Mouse (Mus musculus) embryo, embryonic 9.5 days (tissue): ENCODE results near the gene Fam131a.
"Not testable (repeated sequence)": the region's sequence is repeated elsewhere in the genome, so short reads cannot be mapped to it uniquely, and the experiment has no call there.

Experiments
- DNase-seq: peaks from one replicate; pipeline ENCODE4 v3.0.0-alpha.2; 2017; ENCODE audit errors: extremely low spot score

The Fam131a gene

DNA sequence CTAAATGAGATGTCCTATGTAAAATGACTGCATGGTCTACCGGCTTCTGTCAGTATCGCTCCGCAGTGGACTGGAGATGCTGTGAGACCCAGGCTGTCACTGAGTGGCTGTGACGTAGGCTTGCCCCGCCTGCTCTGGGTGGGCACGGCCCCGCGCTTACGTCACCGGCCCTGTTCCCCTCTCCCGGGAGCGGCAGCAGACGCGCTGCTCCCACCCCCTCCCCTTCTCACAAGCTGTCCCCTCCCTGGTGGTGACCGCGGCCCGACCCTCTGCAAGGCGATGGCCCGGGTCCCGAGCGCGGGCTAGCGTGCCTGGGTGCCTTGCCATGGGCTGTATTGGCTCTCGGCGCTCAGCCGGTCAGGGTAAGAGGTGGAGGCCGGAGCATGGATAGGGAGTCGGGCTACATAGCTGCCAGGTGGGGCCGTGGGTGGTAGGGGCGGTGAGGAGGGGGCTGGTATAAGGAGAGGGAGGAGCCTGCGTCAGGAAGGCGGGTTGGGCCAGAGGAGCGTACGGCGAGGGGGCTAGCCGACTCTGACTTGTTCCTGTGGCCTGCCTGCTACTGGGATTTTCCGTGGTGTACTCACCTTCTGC, at the start of gene Fam131a:
Fam131a (plus strand) TSS at position 131 of the 591 bp plus-strand sequence.
- DNase-seq: peak; percentile 97

DNA sequence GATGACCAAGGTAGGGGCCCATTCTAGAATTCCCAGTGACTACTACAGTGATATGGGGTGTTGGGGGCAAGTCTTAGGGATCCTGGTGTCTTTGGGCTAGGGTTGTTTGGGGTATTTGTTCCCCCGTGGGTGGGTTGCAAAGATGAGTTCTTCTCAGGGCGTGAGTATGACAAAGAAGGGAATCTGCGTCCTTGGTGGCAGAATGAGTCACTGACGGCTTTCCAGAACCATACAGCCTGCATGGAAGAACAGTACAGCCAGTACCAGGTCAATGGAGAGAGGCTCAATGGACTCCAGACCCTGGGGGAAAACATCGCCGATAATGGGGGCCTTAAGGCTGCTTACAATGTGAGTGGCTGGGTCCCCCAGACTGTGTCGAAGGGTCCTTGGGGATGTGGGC, 49.1 kb upstream of the Fam131a start:
- no peak for DNase-seq

DNA sequence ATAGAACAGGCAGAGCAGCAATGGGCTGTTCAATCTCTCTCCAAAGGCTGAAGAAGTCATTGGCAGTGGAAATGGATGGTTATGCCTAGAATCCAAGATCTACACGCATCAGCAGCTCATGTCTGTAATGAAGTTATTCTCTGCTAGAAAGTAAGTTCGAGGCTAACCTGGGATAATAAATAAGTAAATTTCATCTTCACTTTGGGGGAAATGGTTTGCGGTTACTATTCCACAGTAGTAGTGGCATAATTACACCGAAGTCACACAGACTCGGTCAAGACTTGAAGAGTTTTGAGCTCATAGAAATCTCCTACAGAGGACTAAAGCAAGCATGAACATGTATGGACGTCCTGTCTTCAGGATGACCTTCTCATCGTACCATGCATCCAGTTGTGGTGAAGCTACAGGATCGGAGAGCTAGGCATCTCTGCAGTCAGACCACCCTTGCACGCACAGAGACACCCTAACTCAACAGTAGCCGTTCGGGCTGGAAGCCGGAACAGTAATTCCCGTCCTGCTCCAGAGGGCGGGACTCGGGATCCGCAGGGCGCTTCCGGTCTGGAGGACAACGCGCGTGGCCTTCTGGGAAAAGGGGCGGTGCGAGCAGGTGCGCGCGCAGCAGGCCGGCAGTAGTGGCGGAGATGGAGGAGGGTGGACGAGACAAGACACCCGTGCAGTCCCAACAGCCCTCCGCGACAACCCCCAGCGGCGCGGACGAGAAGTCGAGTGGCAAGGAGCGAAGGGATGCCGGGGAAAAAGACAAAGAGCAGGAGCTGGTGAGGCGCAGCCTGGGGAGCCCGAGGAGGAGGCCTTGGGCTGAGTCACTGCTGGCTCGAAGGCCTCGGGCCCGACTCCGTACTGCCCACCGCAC, 41.7 kb upstream of the Fam131a start, which contains the start of gene Psmd2:
Psmd2 (plus strand) TSS at position 577 of the 871 bp plus-strand sequence.
- peak; percentile 96 for DNase-seq

DNA sequence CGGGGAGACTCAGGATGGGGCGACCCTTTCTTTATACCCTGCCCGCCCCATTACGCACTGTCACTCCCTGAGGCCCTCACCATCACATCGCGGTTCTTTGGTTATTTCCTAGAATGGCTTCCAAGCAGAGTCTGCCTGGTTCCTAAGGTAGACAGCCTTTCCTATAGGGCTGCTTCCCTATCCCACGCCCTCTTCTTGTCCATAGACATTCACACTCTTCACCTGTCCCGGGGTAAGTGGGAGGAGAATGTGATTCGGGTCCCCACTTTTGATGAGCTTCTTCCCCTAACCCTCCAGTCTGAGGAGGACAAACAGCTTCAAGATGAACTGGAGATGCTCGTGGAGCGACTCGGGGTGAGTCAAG, 41.1 kb upstream of the Fam131a start:
- no peak for DNase-seq

DNA sequence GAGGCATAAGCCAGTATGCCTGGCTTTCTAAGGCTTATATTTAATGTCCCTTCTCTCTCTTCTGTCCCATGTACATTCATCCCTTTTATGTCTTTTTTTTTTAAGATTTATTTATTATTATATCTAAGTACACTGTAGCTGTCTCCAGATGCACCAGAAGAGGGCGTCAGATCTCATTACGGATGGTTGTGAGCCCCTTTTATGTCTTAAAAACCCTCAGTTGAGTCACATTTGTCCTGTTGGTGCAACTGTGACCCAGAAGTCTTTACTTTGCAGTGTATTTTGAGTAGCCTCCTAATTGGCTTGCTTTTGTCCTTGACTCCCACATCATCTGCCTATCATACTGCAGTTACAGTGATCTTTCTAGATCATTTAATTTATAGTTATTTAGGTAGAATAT, 39.7 kb upstream of the Fam131a start:
- no peak for DNase-seq

DNA sequence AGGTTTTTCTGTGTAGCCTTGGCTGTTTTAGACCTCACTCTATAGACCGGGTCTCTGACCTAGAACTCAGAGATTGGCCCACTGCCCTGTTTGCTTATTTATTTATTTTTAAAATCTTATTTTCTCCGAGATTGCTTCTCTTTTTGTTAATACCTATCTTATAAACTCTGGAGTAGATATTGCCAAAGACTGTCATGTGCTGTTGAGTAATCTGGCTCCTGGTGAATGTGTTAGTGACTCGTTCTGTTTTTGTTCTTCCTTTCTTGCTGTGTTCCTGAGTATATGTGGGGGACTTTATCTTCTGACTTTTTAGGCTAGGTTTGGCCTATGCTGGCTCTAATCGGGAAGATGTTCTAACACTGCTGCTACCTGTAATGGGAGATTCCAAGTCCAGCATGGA, 35.4 kb upstream of the Fam131a start:
- no peak for DNase-seq

- DNase-seq: not testable (repeated sequence)
Observed at GRCm38 (mm10) chr16:20668013-20668412, 25.0 kb upstream of the Fam131a start, which contains the start of gene Eif4g1. Gene Eif4g1, plus strand, starts transcription at chr16:20668313.

GRCm38 (mm10) chr16:20670291-20670690, 22.8 kb upstream of the Fam131a start:
- no peak for DNase-seq

DNA sequence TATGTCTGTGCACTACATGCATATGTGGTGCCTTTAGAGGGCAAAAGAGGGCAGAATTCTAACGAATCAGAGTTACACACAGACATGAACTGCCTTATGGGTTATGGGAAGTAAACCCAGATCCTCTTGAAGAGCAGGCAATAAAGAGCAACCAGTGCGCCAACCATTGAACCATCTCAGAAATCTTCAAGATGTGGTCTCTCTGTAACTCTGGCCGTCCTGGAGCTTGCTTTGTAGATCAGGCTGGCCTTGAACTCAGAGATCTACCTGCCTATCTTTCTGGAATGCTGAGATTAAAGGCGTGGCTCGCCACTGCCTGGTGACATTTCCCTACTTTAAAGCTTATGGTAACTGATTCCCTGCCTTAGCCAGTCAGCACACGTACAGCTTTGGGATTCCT, 21.2 kb upstream of the Fam131a start:
- DNase-seq: no peak

- DNase-seq: peak; percentile 96
Observed at GRCm38 (mm10) chr16:20672500-20672902, 20.5 kb upstream of the Fam131a start.

DNA sequence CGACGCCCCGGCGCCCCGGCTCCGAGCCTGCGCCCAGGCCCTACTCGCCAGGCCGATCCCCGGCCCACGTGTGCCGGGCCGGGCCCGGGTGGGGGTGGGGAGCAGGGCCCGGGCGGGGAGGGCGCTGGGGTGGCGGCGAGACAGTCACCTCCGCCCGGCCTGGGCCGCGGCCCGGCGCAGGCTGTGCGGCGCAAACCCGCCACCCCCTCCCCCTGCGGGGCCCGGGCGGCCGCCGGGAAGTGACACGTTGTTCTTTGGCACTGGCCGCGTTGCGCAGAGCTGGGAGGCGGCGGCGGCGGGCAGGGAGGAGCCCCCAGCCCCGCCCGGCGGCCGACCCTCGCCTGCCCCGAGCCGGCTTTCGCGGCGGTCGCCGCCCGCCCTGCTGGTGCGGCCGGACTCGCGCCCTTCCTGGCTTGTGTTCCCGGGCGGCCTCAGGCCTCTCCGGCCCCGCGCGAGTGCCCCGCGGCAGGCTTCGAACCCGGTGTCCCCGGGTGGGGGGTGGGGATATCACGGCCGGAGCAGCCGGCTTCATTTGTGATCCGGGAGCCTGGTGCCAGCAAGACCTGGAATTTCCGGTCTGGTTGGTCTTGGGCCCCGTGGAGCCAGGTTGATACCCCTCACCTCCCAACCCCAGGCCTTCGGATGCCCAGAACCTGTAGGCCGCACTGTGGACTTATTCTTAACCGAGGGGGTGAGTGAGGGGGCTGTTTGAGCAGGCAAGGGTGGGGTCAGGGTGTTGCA, 19.9 kb upstream of the Fam131a start:
- DNase-seq: no peak

GRCm38 (mm10) chr16:20673706-20674303, 19.2 kb upstream of the Fam131a start:
- DNase-seq: peak; percentile 14

- no peak for DNase-seq
Observed at GRCm38 (mm10) chr16:20675213-20675612, 17.8 kb upstream of the Fam131a start.

DNA sequence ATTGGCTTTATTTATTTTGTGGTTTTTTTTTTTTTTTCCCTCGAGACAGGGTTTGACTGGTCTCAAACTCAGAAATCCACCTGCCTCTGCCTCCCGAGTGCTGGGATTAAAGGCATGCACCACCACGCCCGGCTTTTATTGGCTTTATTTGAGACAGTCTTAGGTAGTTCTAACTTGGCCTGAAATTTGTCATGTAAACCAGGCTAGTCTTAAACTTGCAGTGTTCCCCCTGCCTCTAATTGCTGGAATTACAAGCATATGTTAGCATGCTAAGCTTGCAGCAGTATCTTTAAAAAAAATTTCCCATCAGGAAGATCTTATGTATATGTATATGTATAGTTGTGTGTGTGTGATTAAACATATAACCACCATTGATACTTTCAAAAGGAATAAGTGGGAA, 16.3 kb upstream of the Fam131a start:
- no peak for DNase-seq

GRCm38 (mm10) chr16:20677380-20677779, 15.7 kb upstream of the Fam131a start:
- no peak for DNase-seq

GRCm38 (mm10) chr16:20677974-20678675, 14.9 kb upstream of the Fam131a start:
- DNase-seq: no peak

- DNase-seq: no peak
Observed at GRCm38 (mm10) chr16:20690774-20691173, 2.3 kb upstream of the Fam131a start.

GRCm38 (mm10) chr16:20691617-20692016, 1.4 kb upstream of the Fam131a start:
- no peak for DNase-seq

GRCm38 (mm10) chr16:20692241-20692965, 638 bp upstream of the Fam131a start:
- peak; percentile 24 for DNase-seq

DNA sequence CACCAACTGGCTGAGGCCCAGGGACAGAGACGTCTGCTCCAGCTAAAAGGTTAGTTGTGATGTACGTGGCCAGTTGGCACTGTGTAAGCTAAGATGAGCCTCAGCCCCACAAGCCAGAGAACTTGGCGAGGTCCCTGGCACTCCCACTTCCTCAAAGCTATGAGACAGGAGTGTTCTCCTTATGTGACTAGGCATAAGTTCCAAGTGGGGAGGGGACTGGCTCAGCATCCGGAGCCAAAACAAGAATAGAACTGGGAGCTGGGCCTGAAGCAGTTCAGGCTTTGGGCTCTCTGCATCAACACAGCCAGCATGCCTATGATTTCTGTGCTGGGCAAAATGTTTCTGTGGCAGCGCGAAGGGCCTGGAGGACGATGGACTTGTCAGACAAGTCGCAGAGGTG, 1.7 kb downstream of the Fam131a start:
- no peak for DNase-seq
